Mouse (Mus musculus) ES-Bruce4 (cell line): ENCODE data around the gene Cdkal1. TPM values are rescaled to one million over a fixed set of nuclear protein-coding genes. Genes with fewer than 3 reads are reported as not detected.

ENCODE experiments used
- H3K27ac ChIP-seq: 2 replicates; pipeline ENCODE4 v1.5.1; 2012; ENCODE audit warnings: low read length, inconsistent platforms; ENCODE audit not compliant: insufficient read depth
- H3K27me3 ChIP-seq: 2 replicates; pipeline ENCODE4 v1.6.1; 2012; ENCODE audit warnings: mild to moderate bottlenecking, low read length, inconsistent platforms; ENCODE audit not compliant: control insufficient read depth, poor library complexity, insufficient read depth, severe bottlenecking
- H3K36me3 ChIP-seq: 2 replicates; pipeline ENCODE4 v1.6.1; 2012; ENCODE audit warnings: inconsistent platforms, mild to moderate bottlenecking, low read length, moderate library complexity; ENCODE audit not compliant: control insufficient read depth, poor library complexity, insufficient read depth, severe bottlenecking
- H3K4me1 ChIP-seq: one replicate; pipeline ENCODE4 v1.8.1; 2011; ENCODE audit warnings: low read length; ENCODE audit not compliant: control insufficient read depth, insufficient read depth
- H3K4me3 ChIP-seq: 2 replicates; pipeline ENCODE4 v1.5.1; 2011; ENCODE audit warnings: low read depth, mild to moderate bottlenecking, low read length
- H3K9ac ChIP-seq: 2 replicates; pipeline ENCODE4 v1.6.1; 2012; ENCODE audit warnings: low read depth, mild to moderate bottlenecking, inconsistent platforms; ENCODE audit not compliant: poor library complexity, severe bottlenecking
- H3K9me3 ChIP-seq: replicated peaks from 2 replicates; pipeline ENCODE4 v1.6.1; 2012; ENCODE audit warnings: mild to moderate bottlenecking, low read length, inconsistent platforms; ENCODE audit not compliant: control insufficient read depth, poor library complexity, insufficient read depth, severe bottlenecking
- CTCF ChIP-seq: IDR thresholded peaks from one replicate; pipeline ENCODE4 v1.8.1; 2011; ENCODE audit warnings: low read depth, low read length
- EP300 ChIP-seq: IDR thresholded peaks from 2 replicates; pipeline ENCODE4 v1.6.1; 2011; ENCODE audit warnings: low read depth, low read length; ENCODE audit not compliant: insufficient read depth
- POLR2A ChIP-seq: IDR thresholded peaks from one replicate; pipeline ENCODE4 v1.8.1; 2011; ENCODE audit warnings: low read length; ENCODE audit not compliant: insufficient read depth
- polyA plus RNA-seq: library from polyadenylated mRNA; stranded (reverse); fragments of >200 nt; gene quantifications from 2 replicates; pipeline ENCODE4 v1.2.4, GENCODE M21; 2011; ENCODE audit warnings: low read depth; ENCODE audit not compliant: missing spikeins, insufficient read depth, insufficient read length

The Cdkal1 gene
- polyA plus RNA-seq, 1 experiment = 43.4 TPM

- Histone ChIP-seq H3K9me3 (no peaks in the 10 kb centered on the region), H3K9ac (no peak overlapping the region), H3K27me3 (no peaks in the 10 kb centered on the region), H3K4me3 (no peak overlapping the region), H3K27ac (no peak overlapping the region), H3K36me3 (no peaks in the 10 kb centered on the region), H3K4me1 (no peaks in the 10 kb centered on the region)
- TF ChIP-seq CTCF (no peak), EP300 (no peak), POLR2A (no peak)
Observed at GRCm38 (mm10) chr13:29715241-29715841, 140.1 kb downstream of the Cdkal1 start.

- Histone ChIP-seq H3K9me3 (no peaks in the 10 kb centered on the region), H3K4me1 (no peaks in the 10 kb centered on the region), H3K4me3 (no peak overlapping the region), H3K27ac (no peak overlapping the region), H3K9ac (no peak overlapping the region), H3K36me3 (no peaks in the 10 kb centered on the region), H3K27me3 (no peaks in the 10 kb centered on the region)
- no peak for TF ChIP-seq EP300
- no peak for TF ChIP-seq CTCF
- no peak for TF ChIP-seq POLR2A
Observed at GRCm38 (mm10) chr13:29707620-29708019, 147.9 kb downstream of the Cdkal1 start.

- no peaks in the 10 kb centered on the region for H3K9me3 ChIP-seq
- no peak overlapping the region for H3K4me3 ChIP-seq
- H3K4me1 ChIP-seq = no peaks in the 10 kb centered on the region
- H3K36me3 ChIP-seq = no peaks in the 10 kb centered on the region
- TF ChIP-seq CTCF = no peak
- no peak for TF ChIP-seq POLR2A
- TF ChIP-seq EP300 = no peak
- H3K9ac ChIP-seq = no peak overlapping the region
- no peaks in the 10 kb centered on the region for H3K27me3 ChIP-seq
- H3K27ac ChIP-seq = no peak overlapping the region
Observed at GRCm38 (mm10) chr13:29701400-29701799, 154.1 kb downstream of the Cdkal1 start.

- H3K4me1 ChIP-seq = no peaks in the 10 kb centered on the region
- H3K9ac ChIP-seq = no peak overlapping the region
- TF ChIP-seq POLR2A = no peak
- no peak for TF ChIP-seq CTCF
- TF ChIP-seq EP300 = no peak
- H3K27me3 ChIP-seq = no peaks in the 10 kb centered on the region
- H3K36me3 ChIP-seq = no peaks in the 10 kb centered on the region
- H3K27ac ChIP-seq = no peak overlapping the region
- H3K4me3 ChIP-seq = no peak overlapping the region
- no peaks in the 10 kb centered on the region for H3K9me3 ChIP-seq
Observed at GRCm38 (mm10) chr13:29699896-29700295, 155.6 kb downstream of the Cdkal1 start.

- Histone ChIP-seq H3K9me3 (no peaks in the 10 kb centered on the region), H3K4me1 (no peaks in the 10 kb centered on the region), H3K27ac (no peak overlapping the region), H3K4me3 (no peak overlapping the region), H3K9ac (no peak overlapping the region), H3K27me3 (no peaks in the 10 kb centered on the region), H3K36me3 (no peaks in the 10 kb centered on the region)
- no peak for TF ChIP-seq EP300
- no peak for TF ChIP-seq CTCF
- TF ChIP-seq POLR2A = no peak
Observed at GRCm38 (mm10) chr13:29698307-29698985, 157.0 kb downstream of the Cdkal1 start.

- Histone ChIP-seq H3K27ac (no peak overlapping the region), H3K27me3 (no peaks in the 10 kb centered on the region), H3K4me1 (no peaks in the 10 kb centered on the region), H3K4me3 (no peak overlapping the region), H3K9ac (no peak overlapping the region), H3K9me3 (no peaks in the 10 kb centered on the region), H3K36me3 (no peaks in the 10 kb centered on the region)
- no peak for TF ChIP-seq CTCF
- no peak for TF ChIP-seq POLR2A
- TF ChIP-seq EP300 = no peak
Observed at GRCm38 (mm10) chr13:29697230-29697629, 158.2 kb downstream of the Cdkal1 start.
